Mouse (Mus musculus) CH12.LX (cell line): ENCODE data around the gene Omt2b. TPM values are rescaled to one million over a fixed set of nuclear protein-coding genes. Genes with fewer than 3 reads are reported as not detected.

ENCODE experiments used
- DNase-seq: peaks from one replicate; pipeline ENCODE4 v3.0.0-alpha.2; 2013; ENCODE audit errors: extremely low read depth
- H3K27ac ChIP-seq: 2 replicates; pipeline ENCODE4 v1.5.1; 2012; ENCODE audit warnings: low read depth, mild to moderate bottlenecking, control low read depth, moderate library complexity; ENCODE audit not compliant: insufficient read depth
- H3K27me3 ChIP-seq: replicated peaks from 2 replicates; pipeline ENCODE3; 2012; ENCODE audit warnings: inconsistent platforms
- H3K36me3 ChIP-seq, 2 experiments: replicated peaks in 1 of 2; 2 replicates each; pipeline versions ENCODE3 to v1.6.1; 2012; ENCODE audit warnings: inconsistent platforms in 1 of 2, low read length in 1 of 2, mild to moderate bottlenecking in 1 of 2, mixed read lengths in 1 of 2, moderate library complexity in 1 of 2; ENCODE audit not compliant: control insufficient read depth in 1 of 2, insufficient read depth in 1 of 2
- H3K4me1 ChIP-seq, 2 experiments: 2 replicates each; pipeline ENCODE4 v1.6.1; 2012; ENCODE audit warnings: inconsistent platforms in 1 of 2, moderate library complexity in 1 of 2; ENCODE audit not compliant: insufficient read depth in 2 of 2, control insufficient read depth in 1 of 2
- H3K4me2 ChIP-seq: 2 replicates; pipeline ENCODE4 v1.6.1; 2012; ENCODE audit warnings: low read depth, mild to moderate bottlenecking, control low read depth; ENCODE audit not compliant: poor library complexity, insufficient read depth, severe bottlenecking
- H3K4me3 ChIP-seq, 3 experiments: fragments of 150-350 bp in 1 of 3; sonication (generic) in 1 of 3; replicated peaks in 1 of 3; 2 replicates each; pipeline versions ENCODE3 to v1.5.1; 2011 to 2012; ENCODE audit warnings: low read depth in 2 of 3, low read length in 2 of 3, mild to moderate bottlenecking in 2 of 3, moderate library complexity in 2 of 3, control low read depth in 1 of 3, improper control_type of control experiment in 1 of 3, inconsistent platforms in 1 of 3, mixed read lengths in 1 of 3; ENCODE audit not compliant: poor library complexity in 1 of 3
- H3K79me2 ChIP-seq: replicated peaks from 2 replicates; pipeline ENCODE4 v1.6.1; 2012; ENCODE audit warnings: mild to moderate bottlenecking, moderate library complexity; ENCODE audit not compliant: control insufficient read depth, poor library complexity, insufficient read depth, severe bottlenecking; ENCODE audit errors: extremely low read depth
- H3K9ac ChIP-seq: 2 replicates; pipeline ENCODE4 v1.6.1; 2012; ENCODE audit warnings: low read depth, mild to moderate bottlenecking, control low read depth, moderate library complexity; ENCODE audit not compliant: insufficient read depth
- H3K9me3 ChIP-seq: replicated peaks from 2 replicates; pipeline ENCODE3; 2012; ENCODE audit warnings: low read length, inconsistent platforms, mixed read lengths
- BHLHE40 ChIP-seq: IDR thresholded peaks from 2 replicates; pipeline ENCODE4 v1.6.1; 2011; ENCODE audit warnings: mild to moderate bottlenecking, low read depth, low read length, improper control_type of control experiment
- CHD2 ChIP-seq: IDR thresholded peaks from 2 replicates; pipeline ENCODE4 v1.6.1; 2011; ENCODE audit warnings: low read length, improper control_type of control experiment
- E2F4 ChIP-seq: IDR thresholded peaks from 2 replicates; pipeline ENCODE4 v1.6.1; 2011; ENCODE audit warnings: low read depth, low read length, improper control_type of control experiment; ENCODE audit not compliant: insufficient replicate concordance
- EP300 ChIP-seq: IDR thresholded peaks from 2 replicates; pipeline ENCODE4 v1.6.1; 2011; ENCODE audit warnings: low read length, improper control_type of control experiment
- ETS1 ChIP-seq: conservative IDR thresholded peaks from 2 replicates; pipeline ENCODE4 v1.6.1; 2012; ENCODE audit warnings: low read depth, mild to moderate bottlenecking, inconsistent platforms, low read length, improper control_type of control experiment, moderate library complexity
- GABPA ChIP-seq: IDR thresholded peaks from 2 replicates; pipeline ENCODE4 v1.6.1; 2012; ENCODE audit warnings: low read depth, low read length, improper control_type of control experiment, inconsistent platforms; ENCODE audit not compliant: insufficient replicate concordance
- HCFC1 ChIP-seq: IDR thresholded peaks from 2 replicates; pipeline ENCODE4 v1.6.1; 2012; ENCODE audit warnings: low read depth, mild to moderate bottlenecking, inconsistent platforms, low read length, improper control_type of control experiment
- JUN ChIP-seq: IDR thresholded peaks from 2 replicates; pipeline ENCODE4 v1.6.1; 2011; ENCODE audit warnings: low read depth, mild to moderate bottlenecking, low read length, improper control_type of control experiment, moderate library complexity; ENCODE audit not compliant: insufficient read depth
- KAT2A ChIP-seq: IDR thresholded peaks from 2 replicates; pipeline ENCODE4 v1.6.1; 2012; ENCODE audit warnings: low read length, improper control_type of control experiment, inconsistent platforms; ENCODE audit not compliant: insufficient replicate concordance
- MAFK ChIP-seq: IDR thresholded peaks from 2 replicates; pipeline ENCODE4 v1.6.1; 2011; ENCODE audit warnings: low read length, improper control_type of control experiment; ENCODE audit not compliant: insufficient replicate concordance
- MAZ ChIP-seq: IDR thresholded peaks from 2 replicates; pipeline ENCODE4 v1.6.1; 2012; ENCODE audit warnings: low read depth, mild to moderate bottlenecking, inconsistent platforms, low read length, improper control_type of control experiment, moderate library complexity
- MEF2A ChIP-seq: IDR thresholded peaks from 2 replicates; pipeline ENCODE4 v1.6.1; 2014; ENCODE audit warnings: low read depth, mild to moderate bottlenecking, inconsistent platforms, low read length, improper control_type of control experiment, borderline replicate concordance
- MXI1 ChIP-seq: IDR thresholded peaks from 2 replicates; pipeline ENCODE4 v1.6.1; 2011; ENCODE audit warnings: mild to moderate bottlenecking, low read depth, low read length, improper control_type of control experiment
- PAX5 ChIP-seq: IDR thresholded peaks from 2 replicates; pipeline ENCODE4 v1.6.1; 2012; ENCODE audit warnings: low read length, inconsistent platforms, mixed read lengths
- POLR2A ChIP-seq: IDR thresholded peaks from 2 replicates; pipeline ENCODE4 v1.6.1; 2011; ENCODE audit warnings: low read depth, mild to moderate bottlenecking, improper control_type of control experiment, low read length
- POLR2AphosphoS2 ChIP-seq: IDR thresholded peaks from 2 replicates; pipeline ENCODE4 v1.6.1; 2011; ENCODE audit warnings: low read depth, low read length, improper control_type of control experiment
- RAD21 ChIP-seq: IDR thresholded peaks from 2 replicates; pipeline ENCODE4 v1.6.1; 2011; ENCODE audit warnings: low read depth, mild to moderate bottlenecking, low read length, improper control_type of control experiment, moderate library complexity
- RCOR1 ChIP-seq: conservative IDR thresholded peaks from 2 replicates; pipeline ENCODE4 v1.6.1; 2012; ENCODE audit warnings: low read depth, mild to moderate bottlenecking, inconsistent platforms, low read length, improper control_type of control experiment
- SIN3A ChIP-seq: IDR thresholded peaks from 2 replicates; pipeline ENCODE4 v1.6.1; 2012; ENCODE audit warnings: low read length, improper control_type of control experiment, inconsistent platforms
- SMC3 ChIP-seq: IDR thresholded peaks from 2 replicates; pipeline ENCODE4 v1.6.1; 2011; ENCODE audit warnings: low read depth, low read length, improper control_type of control experiment
- TBP ChIP-seq: conservative IDR thresholded peaks from 2 replicates; pipeline ENCODE4 v1.6.1; 2011; ENCODE audit warnings: low read depth, low read length, improper control_type of control experiment
- USF1 ChIP-seq: IDR thresholded peaks from 2 replicates; pipeline ENCODE4 v1.6.1; 2014; ENCODE audit warnings: low read depth, mild to moderate bottlenecking, inconsistent platforms, low read length, improper control_type of control experiment
- ZKSCAN1 ChIP-seq: IDR thresholded peaks from 2 replicates; pipeline ENCODE4 v1.6.1; 2012; ENCODE audit warnings: low read depth, inconsistent platforms, low read length, improper control_type of control experiment, borderline replicate concordance
- ZMIZ1 ChIP-seq: IDR thresholded peaks from 2 replicates; pipeline ENCODE4 v1.6.1; 2012; ENCODE audit warnings: low read depth, mild to moderate bottlenecking, inconsistent platforms, low read length, improper control_type of control experiment
- ZNF384 ChIP-seq: IDR thresholded peaks from 2 replicates; pipeline ENCODE4 v1.6.1; 2012; ENCODE audit warnings: low read depth, low read length, improper control_type of control experiment, inconsistent platforms
- dilution Hi-C: fragments of 300-500 bp; cut with MboI; formaldehyde crosslinking; loops from 2 replicates; pipeline ENCODE4 v1.14.3; 2020; ENCODE audit warnings: low sequenced_read_pairs; ENCODE audit not compliant: extremely low pct_unique_long_range_greater_than_20kb, extremely low pct_ligation_motif_present
- in situ Hi-C: fragments of 300-500 bp; cut with MboI; formaldehyde crosslinking; loops from 3 replicates; pipeline ENCODE4 v1.14.3; 2019; ENCODE audit warnings: low sequenced_read_pairs, low pct_ligation_motif_present, low pct_unique_long_range_greater_than_20kb, mixed read lengths
- polyA plus RNA-seq: library from polyadenylated mRNA; unstranded; fragments of >175 nt; gene quantifications from 2 replicates; pipeline ENCODE4 v1.2.1, GENCODE M21; 2012; ENCODE audit warnings: low read depth; ENCODE audit not compliant: insufficient read length
- total RNA-seq, 2 experiments: library from RNA; depleted of rRNA; stranded (reverse); fragments of 300-350 nt in 1 of 2; fragments of >200 nt in 1 of 2; gene quantifications; 2 replicates each; pipeline ENCODE4 v1.2.3; 2012 to 2014

Omt2b gene
- total and polyA plus RNA-seq, 3 experiments, result not detected

DNA sequence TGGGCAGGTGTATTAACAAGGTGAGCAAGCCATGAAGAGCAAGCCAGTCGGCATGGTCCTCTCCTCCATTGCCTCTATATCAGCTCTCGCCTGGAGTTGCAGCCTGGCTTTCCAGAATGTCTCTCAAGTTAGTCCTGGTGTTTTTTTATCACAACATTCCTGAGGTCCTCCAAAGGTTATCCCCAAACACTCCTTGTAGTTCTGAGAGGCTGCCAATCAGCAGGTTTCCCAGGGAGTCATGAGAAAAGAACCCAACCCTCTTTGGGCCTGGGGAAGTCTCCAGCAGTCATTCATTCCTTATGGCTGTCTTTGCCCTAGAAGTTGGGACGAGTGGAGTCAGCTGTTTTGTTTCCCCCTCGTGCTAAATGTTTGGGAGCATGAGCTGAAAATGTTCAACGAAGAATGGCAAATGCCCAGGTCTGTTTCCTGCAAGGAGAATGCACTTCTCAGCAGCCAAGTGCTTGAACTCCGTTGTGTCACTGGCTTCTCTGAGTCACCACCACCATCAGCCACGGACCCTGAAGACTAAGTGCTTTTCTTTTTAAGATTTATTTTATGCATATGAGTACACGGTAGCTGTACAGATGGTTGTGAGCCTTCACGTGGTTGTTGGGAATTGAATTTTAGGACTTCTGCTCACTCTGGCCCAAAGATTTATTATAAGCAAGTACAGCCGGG lies 45.6 kb downstream of the Omt2b start:
- Histone ChIP-seq H3K4me3 (no peak overlapping the region), H3K4me1 (no peaks in the 10 kb centered on the region), H3K9ac (no peak overlapping the region), H3K36me3 (no peaks in the 10 kb centered on the region), H3K27ac (no peak overlapping the region), H3K4me2 (no peak overlapping the region)
- no peak for DNase-seq
- no peak for TF ChIP-seq ETS1
- TF ChIP-seq, all 38 proteins: peak for 0
- dilution Hi-C loops, result no loop called here
- H3K79me2 ChIP-seq, result no peaks in the 10 kb centered on the region
- in situ Hi-C loops, result no loop called here
- H3K9me3 ChIP-seq, result no peaks in the 10 kb centered on the region
- H3K27me3 ChIP-seq, result peaks cover 49% of the 10 kb centered on the region

GRCm38 (mm10) chr9:78374397-78374796 lies 47.0 kb downstream of the Omt2b start:
- in situ Hi-C loops (no loop called here), dilution Hi-C loops (no loop called here)
- TF ChIP-seq SIN3A (no peak), MAFK (no peak), BHLHE40 (no peak), JUN (no peak), POLR2AphosphoS2 (no peak), RAD21 (no peak), USF1 (no peak), HCFC1 (no peak), ZKSCAN1 (no peak)
- no peaks in the 10 kb centered on the region for H3K36me3 ChIP-seq
- no peak overlapping the region for H3K9ac ChIP-seq
- H3K79me2 ChIP-seq, result no peaks in the 10 kb centered on the region
- H3K4me2 ChIP-seq, result no peak overlapping the region
- no peak overlapping the region for H3K27ac ChIP-seq
- H3K27me3 ChIP-seq, result peaks cover 49% of the 10 kb centered on the region
- no peak overlapping the region for H3K4me3 ChIP-seq
- H3K4me1 ChIP-seq, result no peaks in the 10 kb centered on the region
- no peaks in the 10 kb centered on the region for H3K9me3 ChIP-seq
- DNase-seq, result no peak

GRCm38 (mm10) chr9:78374885-78375389 lies 47.5 kb downstream of the Omt2b start:
- Histone ChIP-seq H3K9ac (no peak overlapping the region), H3K27ac (no peak overlapping the region), H3K9me3 (no peaks in the 10 kb centered on the region), H3K4me2 (no peak overlapping the region), H3K4me1 (no peaks in the 10 kb centered on the region), H3K36me3 (no peaks in the 10 kb centered on the region), H3K79me2 (no peaks in the 10 kb centered on the region), H3K27me3 (peaks cover 51% of the 10 kb centered on the region), H3K4me3 (no peak overlapping the region)
- DNase-seq, result no peak
- dilution Hi-C loops, result no loop called here
- TF ChIP-seq MAZ (no peak), GABPA (no peak), CHD2 (no peak), KAT2A (no peak), MEF2A (no peak), ZMIZ1 (no peak), USF1 (no peak), POLR2AphosphoS2 (no peak), RCOR1 (no peak), MXI1 (no peak), TBP (no peak), POLR2A (no peak), ZNF384 (no peak), EP300 (no peak), E2F4 (no peak), SMC3 (no peak), PAX5 (no peak)
- in situ Hi-C loops, result no loop called here
